Comparison of ENCODE assay signal across 8 mouse cellular contexts in genomic region chr11:116086258-116087193, GRCm38 (mm10). TPM values are rescaled to one million over a fixed set of nuclear protein-coding genes. Genes with fewer than 3 reads are reported as not detected.
DNase-seq lines count a peak whose midpoint lies in the region; ATAC-seq and TF ChIP-seq lines count a peak whose summit lies in the region.

Gene Wbp2 (minus strand): TSS chr11:116086995.

- peak within 1 kb of the TSS; percentile 94 for H3K4me2 ChIP-seq in CH12.LX (ENCODE audit: insufficient read depth, low read depth, poor library complexity, severe bottlenecking)
- peak within 1 kb of the TSS; percentile 67 for H3K4me2 ChIP-seq in forebrain, embryonic 11.5 days (ENCODE audit: low read depth, low read length, severe bottlenecking)
- H3K4me2 ChIP-seq in heart, embryonic 16.5 days (ENCODE audit: low read depth, low read length), result peak within 1 kb of the TSS; percentile 81
- H3K4me2 ChIP-seq in liver, embryonic 15.5 days, result peak within 1 kb of the TSS; percentile 78
- peak within 1 kb of the TSS; percentile 63 for H3K4me2 ChIP-seq in neural tube, embryonic 12.5 days (replicated peaks)

- TF ChIP-seq EP300 in CH12.LX (IDR thresholded peaks at IDR 0.05; ENCODE audit: low read length), result no peak

- no peaks in the 10 kb centered on the region for H3K27me3 ChIP-seq in CH12.LX (replicated peaks)
- H3K27me3 ChIP-seq in forebrain, embryonic 11.5 days (ENCODE audit: control insufficient read depth, insufficient read depth, low read length), result no peaks in the 10 kb centered on the region
- no peaks in the 10 kb centered on the region for H3K27me3 ChIP-seq in heart, embryonic 16.5 days (ENCODE audit: control insufficient read depth, insufficient read depth, low read length)
- no peaks in the 10 kb centered on the region for H3K27me3 ChIP-seq in liver, embryonic 15.5 days
- no peaks in the 10 kb centered on the region for H3K27me3 ChIP-seq in neural tube, embryonic 12.5 days (replicated peaks)

- dilution Hi-C loops in CH12.LX (cut with MboI; ENCODE audit: extremely low pct_ligation_motif_present, extremely low pct_unique_long_range_greater_than_20kb, low sequenced_read_pairs), result no loop called here

- WGBS in forebrain, embryonic 11.5 days, result 7% methylated on average over 36 of the region's 43 CpGs
- WGBS in heart, embryonic 16.5 days, result 5% methylated on average over 38 of the region's 43 CpGs
- 5% methylated on average over 42 of the region's 43 CpGs for WGBS in liver, embryonic 15.5 days (ENCODE audit: insufficient replicate concordance)
- 6% methylated on average over 42 of the region's 43 CpGs for WGBS in neural tube, embryonic 12.5 days

- H3K79me2 ChIP-seq in CH12.LX (replicated peaks; ENCODE audit: control insufficient read depth, extremely low read depth, insufficient read depth, poor library complexity, severe bottlenecking), result peaks cover 16% of the 10 kb centered on the region

- peak; percentile 80 for TF ChIP-seq POLR2A in CH12.LX (IDR thresholded peaks at IDR 0.05; ENCODE audit: low read depth, low read length)

- in situ Hi-C loops in CH12.LX (cut with MboI; ENCODE audit: low pct_ligation_motif_present, low pct_unique_long_range_greater_than_20kb, low sequenced_read_pairs), result loop anchor here (5.0 kb wide), 1 partner anchor 46 kb away; the partner anchor contains the start of gene Trim65

- no peak for TF ChIP-seq RAD21 in CH12.LX (IDR thresholded peaks at IDR 0.05; ENCODE audit: low read depth, low read length)

- H3K9me3 ChIP-seq in CH12.LX (replicated peaks; ENCODE audit: low read length), result no peaks in the 10 kb centered on the region
- no peaks in the 10 kb centered on the region for H3K9me3 ChIP-seq in forebrain, embryonic 11.5 days (ENCODE audit: control insufficient read depth, low read length)
- H3K9me3 ChIP-seq in heart, embryonic 16.5 days (replicated peaks; ENCODE audit: control insufficient read depth, low read length), result no peaks in the 10 kb centered on the region
- H3K9me3 ChIP-seq in liver, embryonic 15.5 days (replicated peaks), result no peaks in the 10 kb centered on the region
- H3K9me3 ChIP-seq in neural tube, embryonic 12.5 days, result no peaks in the 10 kb centered on the region

- peak; percentile 100 for DNase-seq in CH12.LX (ENCODE audit: extremely low read depth)
- peak; percentile 97 for DNase-seq in c-Kit-positive CD71-positive TER-119-negative erythroid progenitor cells, embryonic 14.5 days (ENCODE audit: low read depth)
- peak; percentile 99 for DNase-seq in forebrain, embryonic 11.5 days (ENCODE audit: low spot score)
- DNase-seq in kidney, postnatal 36 days, result peak; percentile 98 to 100
- DNase-seq in telencephalon, adult 2 months (ENCODE audit: low read depth, low spot score), result peak; percentile 100

- peaks cover 3 to 35% of the 10 kb centered on the region in 2 experiments for H3K4me1 ChIP-seq in CH12.LX (ENCODE audit: control insufficient read depth in 1 of 2, insufficient read depth in 2 of 2)
- peaks cover 3% of the 10 kb centered on the region; the same call in 1 of the 2 replicates for H3K4me1 ChIP-seq in forebrain, embryonic 11.5 days (replicated peaks; ENCODE audit: control insufficient read depth, insufficient read depth, low read length)
- peaks cover 18% of the 10 kb centered on the region for H3K4me1 ChIP-seq in heart, embryonic 16.5 days (ENCODE audit: control insufficient read depth, insufficient read depth, low read length)
- peaks cover 62% of the 10 kb centered on the region for H3K4me1 ChIP-seq in liver, embryonic 15.5 days (replicated peaks)
- H3K4me1 ChIP-seq in neural tube, embryonic 12.5 days, result peaks cover 18% of the 10 kb centered on the region

- H3K36me3 ChIP-seq in CH12.LX (replicated peaks in 1 of 2; ENCODE audit: control insufficient read depth in 1 of 2, insufficient read depth in 1 of 2, low read length in 1 of 2), result peaks cover 23 to 40% of the 10 kb centered on the region in 2 experiments
- peaks cover 7% of the 10 kb centered on the region; the same call in 1 of the 2 replicates for H3K36me3 ChIP-seq in forebrain, embryonic 11.5 days (ENCODE audit: control insufficient read depth, insufficient read depth, low read length)
- H3K36me3 ChIP-seq in heart, embryonic 16.5 days (ENCODE audit: control insufficient read depth, insufficient read depth), result peaks cover 22% of the 10 kb centered on the region
- peaks cover 40% of the 10 kb centered on the region for H3K36me3 ChIP-seq in liver, embryonic 15.5 days (replicated peaks)
- H3K36me3 ChIP-seq in neural tube, embryonic 12.5 days, result peaks cover 25% of the 10 kb centered on the region

- H3K27ac ChIP-seq in CH12.LX (ENCODE audit: insufficient read depth, low read depth), result peak within 1 kb of the TSS; percentile 46
- H3K27ac ChIP-seq in forebrain, embryonic 11.5 days (ENCODE audit: low read depth, low read length), result peak within 1 kb of the TSS; percentile 72
- H3K27ac ChIP-seq in heart, embryonic 16.5 days (ENCODE audit: low read length), result peak within 1 kb of the TSS; percentile 92
- peak within 1 kb of the TSS; percentile 88 for H3K27ac ChIP-seq in liver, embryonic 15.5 days (replicated peaks)
- H3K27ac ChIP-seq in neural tube, embryonic 12.5 days, result peak within 1 kb of the TSS; percentile 39; the same call in 1 of the 2 replicates

- ATAC-seq in forebrain, embryonic 11.5 days (replicated peaks; ENCODE audit: low FRiP score), result peak; percentile 96
- peak; percentile 96 for ATAC-seq in heart, embryonic 16.5 days (replicated peaks; ENCODE audit: extremely low read depth, insufficient read depth, low FRiP score)
- peak; percentile 92 for ATAC-seq in liver, embryonic 15.5 days (ENCODE audit: insufficient read depth)
- peak; percentile 97 for ATAC-seq in neural tube, embryonic 12.5 days (ENCODE audit: low FRiP score, low read depth)

- peak within 1 kb of the TSS; percentile 58 for H3K9ac ChIP-seq in CH12.LX (ENCODE audit: insufficient read depth, low read depth)
- H3K9ac ChIP-seq in forebrain, embryonic 11.5 days (ENCODE audit: low read length), result peak within 1 kb of the TSS; percentile 55
- peak within 1 kb of the TSS; percentile 78 for H3K9ac ChIP-seq in heart, embryonic 16.5 days (ENCODE audit: low read length)
- H3K9ac ChIP-seq in liver, embryonic 15.5 days, result peak within 1 kb of the TSS; percentile 65
- peak within 1 kb of the TSS; percentile 51 for H3K9ac ChIP-seq in neural tube, embryonic 12.5 days

- no peak for TF ChIP-seq CTCF in CH12.LX (conservative IDR thresholded peaks at IDR 0.05 in 1 of 2, IDR thresholded peaks at IDR 0.05 in 1 of 2; ENCODE audit: low read depth in 2 of 2, low read length in 2 of 2)

- peak within 1 kb of the TSS; percentile 63 to 96 (median 63) for H3K4me3 ChIP-seq in CH12.LX (replicated peaks in 1 of 3; ENCODE audit: low read depth in 2 of 3, low read length in 2 of 3, poor library complexity in 1 of 3)
- peak within 1 kb of the TSS; percentile 49 for H3K4me3 ChIP-seq in forebrain, embryonic 11.5 days (ENCODE audit: low read depth, low read length)
- H3K4me3 ChIP-seq in heart, embryonic 16.5 days (ENCODE audit: low read length), result peak within 1 kb of the TSS; percentile 69
- H3K4me3 ChIP-seq in liver, embryonic 15.5 days (replicated peaks), result peak within 1 kb of the TSS; percentile 65
- H3K4me3 ChIP-seq in neural tube, embryonic 12.5 days, result peak within 1 kb of the TSS; percentile 42

TF ChIP-seq in CH12.LX, 34 proteins besides CTCF, POLR2A, EP300 and RAD21 (continues in another document):
- TF ChIP-seq MAZ (IDR thresholded peaks at IDR 0.05; ENCODE audit: low read depth, low read length) (peak; percentile 99), ETS1 (conservative IDR thresholded peaks at IDR 0.05; ENCODE audit: low read depth, low read length) (peak; percentile 70), SIN3A (IDR thresholded peaks at IDR 0.05; ENCODE audit: low read length) (peak; percentile 93; the same call in 1 of the 2 replicates), ZNF384 (IDR thresholded peaks at IDR 0.05; ENCODE audit: low read depth, low read length) (peak; percentile 10; the same call in 1 of the 2 replicates), MEF2A (IDR thresholded peaks at IDR 0.05; ENCODE audit: borderline replicate concordance, low read depth, low read length) (no peak; the same call in 1 of the 2 replicates), IRF4 (IDR thresholded peaks at IDR 0.05; ENCODE audit: low read depth, low read length) (peak; percentile 53), MYC (IDR thresholded peaks at IDR 0.05; ENCODE audit: low read depth, low read length) (peak; percentile 90), MXI1 (IDR thresholded peaks at IDR 0.05; ENCODE audit: low read depth, low read length) (peak; percentile 69), CHD2 (IDR thresholded peaks at IDR 0.05; ENCODE audit: low read length) (peak; percentile 79), KAT2A (IDR thresholded peaks at IDR 0.05; ENCODE audit: insufficient replicate concordance, low read length) (peak; percentile 99), TBP (conservative IDR thresholded peaks at IDR 0.05; ENCODE audit: low read depth, low read length) (peak; percentile 76), RCOR1 (conservative IDR thresholded peaks at IDR 0.05; ENCODE audit: low read depth, low read length) (0 out of 2 replicates have a peak, but pooled peaks have one; percentile 69), JUND (conservative IDR thresholded peaks at IDR 0.05; ENCODE audit: low read depth, low read length) (no peak), ZKSCAN1 (IDR thresholded peaks at IDR 0.05; ENCODE audit: borderline replicate concordance, low read depth, low read length) (no peak), ELF1 (IDR thresholded peaks at IDR 0.05; ENCODE audit: low read depth, low read length) (peak; percentile 77), GABPA (IDR thresholded peaks at IDR 0.05; ENCODE audit: insufficient replicate concordance, low read depth, low read length) (peak; percentile 95; the same call in 1 of the 2 replicates), JUN (IDR thresholded peaks at IDR 0.05; ENCODE audit: insufficient read depth, low read depth, low read length) (no peak), ZMIZ1 (IDR thresholded peaks at IDR 0.05; ENCODE audit: low read depth, low read length) (peak; percentile 74), UBTF (IDR thresholded peaks at IDR 0.05; ENCODE audit: low read depth, low read length) (no peak), ZC3H11A (IDR thresholded peaks at IDR 0.05; ENCODE audit: low read depth, low read length) (no peak), HCFC1 (IDR thresholded peaks at IDR 0.05; ENCODE audit: low read depth, low read length) (peak; percentile 93; the same call in 1 of the 2 replicates), NRF1 (IDR thresholded peaks at IDR 0.05; ENCODE audit: low read depth, low read length) (peak; percentile 100)

RNA-seq across cellular contexts. Expression of gene Wbp2, which starts in this region (rescaled TPM):
- total RNA-seq in CH12.LX (2012; rRNA removed), result 27.1 and 30.7 TPM in 2 replicates
- total RNA-seq in CH12.LX (2014; rRNA removed), result 14.0 and 15.2 TPM in 2 replicates
- polyA plus RNA-seq in CH12.LX (2012; ENCODE audit: insufficient read length, low read depth), result 70.8 and 97.1 TPM in 2 replicates
- polyA plus RNA-seq in forebrain, embryonic 11.5 days (2014; fragmentation: Nextera tagmentation; extraction: Ambion mirVana), result 100.0 and 111 TPM in 2 replicates
- 143 and 153 TPM in 2 replicates for polyA plus RNA-seq in heart, embryonic 16.5 days (2015; fragmentation: Nextera tagmentation; extraction: Ambion mirVana)
- polyA plus RNA-seq in liver, embryonic 15.5 days (2015; fragmentation: Nextera tagmentation; extraction: Ambion mirVana), result 83.9 and 93.0 TPM in 2 replicates
- 97.0 and 110 TPM in 2 replicates for polyA plus RNA-seq in neural tube, embryonic 12.5 days (2016; fragmentation: Nextera tagmentation; extraction: Ambion mirVana)

Comparison
In these comparisons a context has a peak if more than half of its experiments do, and no peak if none do; other contexts are left out.
1. Peak in every context shown above with its lines: DNase-seq, ATAC-seq, H3K4me3 ChIP-seq and H3K27ac ChIP-seq.
2. H3K27ac ChIP-seq: peak in every context shown above with its lines; median percentile 92 in heart, embryonic 16.5 days; 88 in liver, embryonic 15.5 days; 72 in forebrain, embryonic 11.5 days; 46 in CH12.LX; 39 in neural tube, embryonic 12.5 days.